Mouse (Mus musculus): ENCODE data around the gene Prh1. TPM values are rescaled to one million over a fixed set of nuclear protein-coding genes. Genes with fewer than 3 reads are reported as not detected.
"Not testable (repeated sequence)": the region's sequence is repeated elsewhere in the genome, so short reads cannot be mapped to it uniquely, and the experiment has no call there.

Prh1 gene
- not detected in 2 replicates for polyA plus RNA-seq (2014; fragmentation: Nextera tagmentation; extraction: Ambion mirVana)

GRCm38 (mm10) chr6:132569509-132569908, at the start of gene Prh1:
Prh1 (plus strand) TSS chr6:132569809.
- H3K9ac ChIP-seq (replicated peaks; ENCODE audit: low read depth, low read length); H3K4me1 ChIP-seq (ENCODE audit: control insufficient read depth, insufficient read depth, low read length); ATAC-seq (ENCODE audit: insufficient number of reproducible peaks, insufficient read depth, low FRiP score, low read depth); H3K4me3 ChIP-seq (ENCODE audit: low read depth, low read length); H3K27ac ChIP-seq (ENCODE audit: low read length); H3K9me3 ChIP-seq (ENCODE audit: control insufficient read depth, low read depth, low read length); H3K27me3 ChIP-seq (ENCODE audit: control insufficient read depth, insufficient read depth, low read length); H3K4me2 ChIP-seq (replicated peaks; ENCODE audit: low read depth, low read length); H3K36me3 ChIP-seq (ENCODE audit: control insufficient read depth, insufficient read depth, low read length): not testable (repeated sequence)
- WGBS = 81% methylated on average over 1 of the region's 1 CpGs

- not testable (repeated sequence) for H3K27ac ChIP-seq (ENCODE audit: low read length); H3K4me1 ChIP-seq (ENCODE audit: control insufficient read depth, insufficient read depth, low read length); H3K27me3 ChIP-seq (ENCODE audit: control insufficient read depth, insufficient read depth, low read length); H3K9ac ChIP-seq (replicated peaks; ENCODE audit: low read depth, low read length); ATAC-seq (ENCODE audit: insufficient number of reproducible peaks, insufficient read depth, low FRiP score, low read depth); H3K9me3 ChIP-seq (ENCODE audit: control insufficient read depth, low read depth, low read length); H3K4me3 ChIP-seq (ENCODE audit: low read depth, low read length); H3K4me2 ChIP-seq (replicated peaks; ENCODE audit: low read depth, low read length); H3K36me3 ChIP-seq (ENCODE audit: control insufficient read depth, insufficient read depth, low read length)
- 61% methylated on average over 2 of the region's 2 CpGs for WGBS
Measured at GRCm38 (mm10) chr6:132595613-132596012, 26.0 kb downstream of the Prh1 start, which contains the start of gene Prp2. Prp2 (plus strand) TSS chr6:132595913.

Other genes with a start within 250 kb of the Prh1 start
- gene Gm8882, start 205.7 kb upstream of the Prh1 start, polyA plus RNA-seq (2014; fragmentation: Nextera tagmentation; extraction: Ambion mirVana) = not detected in 2 replicates
- gene Prp2, start 26.1 kb downstream of the Prh1 start, polyA plus RNA-seq (2014; fragmentation: Nextera tagmentation; extraction: Ambion mirVana) = not detected in 2 replicates
- not detected in 2 replicates for gene A630073D07Rik, start 81.7 kb downstream of the Prh1 start, polyA plus RNA-seq (2014; fragmentation: Nextera tagmentation; extraction: Ambion mirVana)
- not detected in 2 replicates for gene Tas2r120, start 87.1 kb downstream of the Prh1 start, polyA plus RNA-seq (2014; fragmentation: Nextera tagmentation; extraction: Ambion mirVana)
- gene Tas2r121, start 131.2 kb downstream of the Prh1 start, polyA plus RNA-seq (2014; fragmentation: Nextera tagmentation; extraction: Ambion mirVana) = not detected in 2 replicates
- not detected in 2 replicates for gene Tas2r122, start 142.1 kb downstream of the Prh1 start, polyA plus RNA-seq (2014; fragmentation: Nextera tagmentation; extraction: Ambion mirVana)
- not detected in 2 replicates for gene Tas2r115, start 168.2 kb downstream of the Prh1 start, polyA plus RNA-seq (2014; fragmentation: Nextera tagmentation; extraction: Ambion mirVana)
- gene Tas2r124, start 184.9 kb downstream of the Prh1 start, polyA plus RNA-seq (2014; fragmentation: Nextera tagmentation; extraction: Ambion mirVana) = not detected in 2 replicates
- not detected in 2 replicates for gene Tas2r102, start 192.3 kb downstream of the Prh1 start, polyA plus RNA-seq (2014; fragmentation: Nextera tagmentation; extraction: Ambion mirVana)
- not detected in 2 replicates for gene Tas2r136, start 208.4 kb downstream of the Prh1 start, polyA plus RNA-seq (2014; fragmentation: Nextera tagmentation; extraction: Ambion mirVana)
- not detected in 2 replicates for gene Tas2r117, start 233.0 kb downstream of the Prh1 start, polyA plus RNA-seq (2014; fragmentation: Nextera tagmentation; extraction: Ambion mirVana)

Measured in stomach, embryonic 14.5 days (tissue).